Mouse (Mus musculus) NIH3T3 (cell line): ENCODE measurements around the gene 1700019D03Rik.
A peak's percentile ranks its signal among the peaks of the same experiment; 100 is the strongest.

Experiments used
- DNase-seq: peaks from one replicate; pipeline ENCODE4 v3.0.0-alpha.2; 2012; ENCODE audit warnings: low read depth

The 1700019D03Rik gene

DNA sequence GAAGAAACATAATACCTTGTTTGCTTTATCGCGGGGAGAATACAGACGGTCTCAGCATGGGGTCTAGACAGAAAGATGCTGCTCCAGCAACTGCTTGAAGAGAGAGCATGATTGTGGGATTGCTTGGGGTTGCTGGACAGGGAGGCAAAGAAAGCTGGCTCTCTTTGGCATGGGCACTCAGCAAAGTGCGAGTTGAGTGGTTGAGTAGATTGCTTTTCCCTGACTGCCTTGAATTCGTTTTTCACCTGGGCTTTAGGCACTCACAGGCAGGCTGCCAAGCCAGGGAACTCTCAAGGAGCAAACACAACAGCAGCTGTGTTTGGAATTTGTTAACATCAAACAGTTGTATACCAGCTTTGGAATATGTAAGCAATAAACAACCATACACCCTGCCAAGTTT lies at the start of gene 1700019D03Rik:
1700019D03Rik (minus strand) TSS at position 101 of the 400 bp plus-strand sequence.
- no peak for DNase-seq

DNA sequence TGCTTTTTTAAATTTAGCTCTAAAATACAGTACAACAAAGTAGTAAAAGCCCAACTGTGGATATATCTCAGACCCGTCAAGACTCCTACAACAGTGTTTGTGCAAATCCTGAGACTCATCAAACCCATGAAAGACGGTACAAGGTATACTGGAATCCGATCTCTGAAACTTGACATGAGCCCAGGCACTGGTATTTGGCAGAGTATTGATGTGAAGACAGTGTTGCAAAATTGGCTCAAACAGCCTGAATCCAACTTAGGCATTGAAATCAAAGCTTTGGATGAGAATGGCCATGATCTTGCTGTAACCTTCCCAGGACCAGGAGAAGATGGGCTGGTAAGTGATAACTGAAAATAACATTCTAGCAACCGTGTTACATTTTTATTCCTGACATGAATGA lies 43.9 kb upstream of the 1700019D03Rik start:
- no peak for DNase-seq

DNA sequence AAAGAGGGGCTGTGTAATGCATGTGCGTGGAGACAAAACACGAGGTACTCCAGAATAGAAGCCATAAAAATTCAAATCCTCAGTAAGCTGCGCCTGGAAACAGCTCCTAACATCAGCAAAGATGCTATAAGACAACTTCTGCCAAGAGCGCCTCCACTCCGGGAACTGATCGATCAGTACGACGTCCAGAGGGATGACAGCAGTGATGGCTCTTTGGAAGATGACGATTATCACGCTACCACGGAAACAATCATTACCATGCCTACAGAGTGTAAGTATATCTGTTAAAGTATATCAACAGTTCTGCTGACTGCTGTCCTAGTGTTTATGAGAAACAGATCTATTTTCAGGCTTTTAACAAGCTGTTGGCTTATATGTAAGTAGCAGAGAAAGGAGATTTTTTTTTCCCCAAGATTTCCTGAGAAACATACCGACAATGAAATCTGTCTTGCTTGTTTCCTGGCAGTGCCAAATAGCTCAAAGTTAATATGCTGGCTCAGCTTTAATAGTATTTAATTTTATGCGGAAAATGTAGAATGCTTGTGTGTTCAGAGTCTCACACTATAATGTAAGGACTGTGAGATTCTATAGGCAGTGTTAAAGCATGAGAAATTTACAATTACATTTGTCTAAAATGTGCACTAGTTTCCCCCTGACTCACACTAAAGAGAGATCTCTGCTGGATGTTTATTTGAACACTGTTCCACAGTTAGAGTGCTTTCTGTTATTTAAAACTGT lies 42.1 kb upstream of the 1700019D03Rik start:
- no peak for DNase-seq

DNA sequence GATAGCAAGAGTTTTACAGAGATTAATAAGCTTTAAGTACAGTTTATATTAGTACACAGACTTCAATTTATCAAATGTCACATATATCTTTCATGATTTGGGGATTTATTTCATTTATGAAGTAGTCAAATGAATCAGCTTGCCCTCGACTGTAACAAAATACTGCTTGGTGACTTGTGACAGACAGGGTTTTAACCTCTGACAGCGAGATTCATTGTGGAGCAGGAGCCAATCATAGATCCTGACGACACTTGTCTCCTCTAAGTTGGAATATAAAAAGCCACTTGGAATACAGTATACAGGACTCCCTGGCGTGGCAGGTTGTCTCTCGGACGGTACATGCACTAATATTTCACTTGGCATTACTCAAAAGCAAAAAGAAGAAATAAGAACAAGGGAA lies 41.4 kb upstream of the 1700019D03Rik start, which contains the start of gene Mstn:
Mstn (plus strand) TSS at position 301 of the 400 bp plus-strand sequence.
- no peak for DNase-seq

DNA sequence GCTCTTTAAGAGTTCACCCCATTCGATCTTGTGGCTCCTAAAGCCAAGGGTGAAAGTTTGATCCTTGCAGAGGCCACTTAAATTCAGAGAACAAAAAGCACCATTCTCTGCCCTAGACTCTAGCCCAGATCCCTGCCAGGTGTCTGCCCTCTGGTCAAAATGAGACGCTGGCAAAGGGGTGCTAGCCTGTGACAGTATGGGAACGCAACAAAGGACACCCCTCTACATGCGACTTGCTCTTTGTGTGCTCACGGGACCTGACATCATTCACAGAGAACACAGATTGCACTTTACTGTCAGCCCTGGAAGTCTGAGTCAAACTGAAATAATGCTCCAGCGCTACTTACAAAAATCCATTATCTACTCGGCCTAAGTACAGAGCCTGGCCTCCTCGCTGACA lies 40.5 kb upstream of the 1700019D03Rik start:
- DNase-seq, result no peak

DNA sequence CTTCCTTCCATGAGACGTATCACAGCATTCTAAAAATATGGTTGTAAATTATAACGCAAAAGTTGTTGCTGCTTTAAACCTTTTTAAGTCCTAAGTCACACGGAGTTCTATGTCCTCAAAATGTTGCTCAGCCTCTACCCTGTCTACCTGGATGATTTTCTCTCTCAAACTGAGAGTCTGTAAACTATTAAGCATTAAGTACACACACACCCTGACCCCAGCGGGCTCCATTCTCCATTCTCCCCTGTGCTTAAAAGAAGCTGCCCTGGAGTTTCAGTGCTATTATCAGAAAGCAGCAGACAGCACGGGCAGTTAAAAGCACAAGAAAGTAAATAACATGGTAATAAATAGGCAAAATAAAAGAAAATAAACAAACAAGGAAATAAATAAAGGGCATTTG lies 39.1 kb upstream of the 1700019D03Rik start:
- DNase-seq, result no peak

DNA sequence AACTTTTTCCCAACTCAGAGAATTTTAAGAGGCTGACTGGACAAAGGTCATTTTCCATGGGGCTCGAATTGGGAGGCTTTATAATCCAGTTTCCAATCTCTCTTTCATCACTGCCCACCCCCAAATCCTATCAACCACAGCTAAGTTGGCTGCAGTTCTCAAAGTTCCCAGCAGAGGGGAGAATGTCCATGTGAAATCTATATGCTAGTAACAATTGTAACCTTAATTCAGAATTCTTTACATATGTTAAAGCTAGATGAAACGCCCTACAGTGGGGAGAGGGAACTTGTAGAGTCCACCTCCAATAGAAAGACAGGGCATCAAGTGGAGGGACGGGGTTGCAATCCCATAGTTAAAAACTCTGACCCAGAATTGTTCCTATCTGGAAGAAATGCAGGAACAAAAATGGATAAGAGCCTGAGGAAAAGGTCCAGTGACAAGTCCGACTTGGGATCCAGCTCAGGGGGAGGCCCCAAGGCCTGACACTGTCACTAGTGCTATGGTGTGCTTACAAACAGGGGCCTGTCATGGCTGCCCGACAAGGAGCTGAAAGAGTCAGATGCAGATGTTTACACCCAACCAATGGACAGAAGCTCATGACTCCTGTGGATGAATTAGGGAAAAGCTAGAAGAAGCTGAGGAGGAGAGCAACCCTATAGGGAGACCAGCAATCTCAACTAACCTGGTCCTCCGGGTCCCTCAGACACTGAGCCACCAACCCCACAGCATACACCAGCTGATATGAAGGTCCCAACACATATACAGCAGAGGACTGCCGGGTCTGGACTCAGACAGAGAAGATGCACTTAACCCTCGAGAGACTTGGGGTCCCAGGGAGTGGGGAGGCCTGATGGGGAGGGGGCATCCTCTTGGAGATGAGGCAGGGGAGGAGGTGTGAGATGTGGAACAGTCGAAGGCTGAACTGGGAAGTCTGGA lies 33.4 kb upstream of the 1700019D03Rik start:
- DNase-seq, result peak; percentile 81

DNA sequence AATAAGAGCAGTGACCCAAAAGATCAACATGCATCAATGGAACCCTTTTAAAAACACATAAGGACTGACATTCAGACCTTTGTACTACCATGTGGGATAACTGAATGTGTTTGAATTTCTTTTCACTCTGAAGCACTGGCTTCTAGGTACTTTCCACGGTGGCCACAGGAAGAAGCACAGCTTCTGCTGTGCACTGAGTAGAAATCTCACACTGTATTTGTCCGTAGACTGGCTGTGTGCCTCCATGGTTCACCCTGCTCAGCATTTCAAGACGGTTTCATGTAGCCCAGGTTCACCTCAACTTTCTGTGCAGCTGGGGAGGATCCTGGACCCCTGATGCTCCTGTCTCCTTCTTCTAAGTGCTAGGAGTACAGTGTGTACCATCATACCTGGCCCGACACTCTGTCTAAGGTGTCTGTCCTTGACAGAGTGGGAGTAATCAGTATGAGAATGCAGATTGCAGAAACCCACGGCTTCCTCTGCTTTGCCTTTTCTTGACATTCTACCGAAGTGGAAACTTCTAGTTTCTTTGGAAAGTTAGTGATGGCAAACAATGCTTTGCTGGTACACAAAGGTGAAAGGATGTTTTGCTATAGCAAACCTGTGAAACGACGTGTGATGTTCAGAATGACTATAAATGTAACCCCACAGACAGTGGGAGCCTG lies 29.9 kb upstream of the 1700019D03Rik start:
- no peak for DNase-seq

DNA sequence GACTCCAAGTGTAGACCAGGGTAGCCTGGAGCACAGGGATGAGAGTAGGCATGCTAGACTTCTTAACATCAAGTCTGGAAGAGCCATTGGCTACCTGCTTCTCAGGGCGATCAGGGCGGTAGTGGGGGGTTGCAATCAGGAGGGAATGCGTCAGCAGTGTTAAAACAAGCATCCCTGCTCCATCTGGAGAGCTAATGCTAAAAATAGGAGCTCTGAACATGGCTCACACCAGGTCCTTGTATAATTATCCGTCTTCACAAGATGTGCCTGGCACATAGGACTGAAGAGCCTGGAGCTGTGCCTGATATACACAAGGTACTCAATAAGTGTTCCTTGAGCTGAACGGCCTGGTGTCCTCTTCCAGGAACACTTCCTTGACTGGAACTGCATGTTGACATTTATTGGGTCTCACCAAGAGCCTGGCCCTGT lies 17.5 kb upstream of the 1700019D03Rik start:
- no peak for DNase-seq

DNA sequence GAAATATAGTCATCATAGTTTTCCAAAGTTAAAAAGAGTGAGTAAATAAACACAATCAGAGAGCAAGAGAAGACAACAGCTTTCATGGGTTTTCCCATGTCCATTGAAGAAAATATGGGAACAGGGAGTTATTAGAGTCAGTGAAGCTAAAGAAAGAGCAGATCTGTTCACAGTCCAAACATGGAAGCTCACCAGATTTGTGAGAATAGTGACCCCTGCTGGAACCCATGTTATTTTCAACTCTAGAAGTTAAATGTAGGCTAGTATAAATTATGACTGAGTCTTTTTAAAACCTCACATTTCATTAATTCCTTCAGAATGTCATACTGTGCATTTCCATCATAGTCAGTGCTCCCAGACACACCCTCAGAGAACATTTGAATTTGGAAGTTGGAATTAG lies 12.6 kb upstream of the 1700019D03Rik start:
- peak; percentile 67 for DNase-seq

DNA sequence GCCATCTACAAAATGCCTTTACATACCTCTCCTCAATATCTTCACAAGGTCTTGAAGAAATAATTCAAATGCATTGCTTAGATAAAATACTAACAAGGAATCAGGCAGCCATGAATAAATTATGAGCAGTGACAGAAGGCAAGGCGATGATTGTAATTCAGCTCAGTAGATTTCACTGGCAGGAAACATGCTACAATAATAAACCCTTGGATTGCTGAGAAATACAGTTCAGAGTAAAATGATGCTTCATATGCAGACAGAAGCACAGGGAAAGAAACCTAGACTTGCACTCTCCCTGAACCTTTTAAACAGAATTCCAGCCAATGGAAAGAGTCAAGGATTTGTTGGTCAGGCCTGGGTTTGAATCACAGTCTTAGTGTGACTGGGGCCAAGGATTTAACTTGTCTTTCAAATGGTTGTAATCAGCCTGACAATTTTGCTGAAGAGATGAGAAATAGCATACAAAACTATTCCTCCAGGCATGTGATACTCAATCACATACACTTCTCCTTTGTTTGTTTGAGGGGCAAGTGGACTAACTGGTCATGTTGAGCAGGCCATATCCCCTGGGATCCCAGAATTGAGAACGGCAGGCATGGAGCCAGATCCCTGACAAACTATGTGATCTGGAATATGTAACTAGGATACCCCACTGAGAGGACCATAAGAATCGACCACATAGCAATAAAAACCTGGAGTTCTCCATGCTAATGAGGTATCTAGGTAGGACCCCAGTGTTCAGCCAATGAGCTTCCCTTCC lies 1.1 kb downstream of the 1700019D03Rik start:
- no peak for DNase-seq

DNA sequence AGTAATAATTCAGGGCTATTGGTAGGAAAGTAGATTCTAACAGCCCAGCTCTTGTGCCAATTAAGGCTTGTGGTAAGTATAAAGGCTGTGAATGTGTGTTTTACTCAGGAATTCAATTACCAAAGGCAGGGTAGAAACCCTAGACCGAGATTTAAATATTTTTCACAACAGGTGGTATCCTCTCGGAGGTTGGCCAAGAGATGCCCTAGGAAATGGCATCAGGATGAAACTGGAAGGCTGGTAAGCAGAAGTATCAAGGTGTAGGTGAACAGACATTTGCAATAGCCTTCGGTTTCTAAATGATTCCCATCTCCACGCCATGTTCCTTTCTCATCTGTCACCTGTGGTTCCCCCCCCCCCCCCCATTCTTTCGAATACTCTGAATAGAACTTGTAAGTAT lies 4.4 kb downstream of the 1700019D03Rik start:
- DNase-seq, result no peak

DNA sequence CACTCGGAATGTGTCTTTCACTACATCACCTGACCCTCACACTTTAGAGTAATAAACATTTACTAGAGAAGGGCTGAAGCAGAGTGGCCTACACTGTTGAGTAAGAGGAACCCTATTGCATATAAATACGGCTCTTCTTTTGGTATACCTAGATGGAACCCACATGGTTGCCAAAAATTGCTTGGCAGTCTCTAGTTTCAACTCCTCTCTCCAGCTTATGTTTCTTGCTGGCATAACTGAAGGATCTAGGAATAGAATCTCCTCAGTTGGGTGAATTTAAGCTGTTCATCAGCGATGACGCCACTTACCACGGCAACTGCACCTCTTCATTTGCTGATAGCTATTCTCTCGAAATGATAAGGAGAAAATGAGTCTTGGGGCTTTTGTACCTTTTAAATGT lies 5.3 kb downstream of the 1700019D03Rik start:
- DNase-seq, result no peak

DNA sequence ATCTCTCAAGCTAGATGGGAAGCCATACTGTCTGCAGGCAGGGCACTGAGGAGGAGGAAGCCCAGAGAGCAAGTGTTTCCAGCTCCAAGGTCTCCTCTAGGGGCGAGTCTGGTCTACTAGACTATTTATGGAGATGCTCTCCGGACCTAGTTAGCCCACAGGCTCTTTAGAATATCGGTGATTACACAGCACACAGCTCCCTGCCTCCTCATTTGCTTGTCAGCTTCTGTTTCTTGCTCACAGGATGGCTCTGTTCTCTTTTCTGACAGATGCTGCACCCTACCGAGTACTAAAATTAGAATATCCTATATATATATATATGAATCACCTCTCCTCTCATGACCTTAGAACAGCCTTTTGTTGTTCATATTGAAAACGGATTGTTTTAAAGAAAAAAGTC lies 33.3 kb downstream of the 1700019D03Rik start:
- no peak for DNase-seq

DNA sequence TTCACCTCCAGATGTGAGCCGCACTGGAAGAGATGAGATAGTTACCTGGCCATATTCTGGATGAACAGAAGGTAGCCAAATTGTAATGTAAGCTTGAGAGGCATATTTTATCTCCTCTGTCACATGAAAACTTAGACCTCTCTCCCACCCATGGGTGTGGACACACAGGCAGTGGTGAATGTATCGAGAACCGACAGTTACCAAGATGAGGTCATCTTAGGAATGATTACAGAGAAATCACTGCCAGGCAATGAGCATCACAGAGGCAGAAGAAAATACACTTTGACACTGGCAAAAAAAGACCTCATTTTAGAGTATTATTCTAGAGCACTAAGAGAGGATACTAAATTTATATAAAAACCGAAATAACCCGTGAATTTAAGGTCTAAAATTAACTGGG lies 46.8 kb downstream of the 1700019D03Rik start:
- DNase-seq, result no peak

DNA sequence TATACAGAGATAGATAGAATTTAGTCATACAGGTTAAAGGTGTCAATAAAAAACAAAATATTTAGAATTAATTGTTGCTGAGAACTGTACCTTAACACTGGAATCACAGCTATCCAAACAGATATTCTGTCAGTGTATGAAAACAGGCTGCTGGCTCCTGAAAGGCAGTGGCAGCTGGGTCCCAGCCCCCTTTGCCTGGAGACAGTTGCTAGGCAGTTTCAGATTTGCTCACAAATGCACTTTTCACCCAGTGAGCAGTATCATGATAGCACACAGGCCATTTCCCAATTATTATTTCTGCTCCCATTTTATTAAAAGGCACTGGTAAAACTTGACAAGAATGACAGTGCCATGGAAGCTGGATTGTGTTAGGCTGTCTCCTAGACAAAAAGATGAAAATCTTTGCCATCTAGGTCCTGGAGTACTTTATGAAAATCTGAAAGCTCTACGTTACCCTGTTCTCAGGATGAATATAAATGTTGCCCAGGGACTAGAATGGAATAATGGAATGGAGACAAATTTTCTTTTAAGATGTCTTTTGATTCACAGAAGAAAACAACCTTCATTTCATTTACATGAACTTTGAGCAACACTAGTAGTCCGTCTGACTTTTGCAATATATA lies 48.0 kb downstream of the 1700019D03Rik start:
- DNase-seq, result no peak

DNA sequence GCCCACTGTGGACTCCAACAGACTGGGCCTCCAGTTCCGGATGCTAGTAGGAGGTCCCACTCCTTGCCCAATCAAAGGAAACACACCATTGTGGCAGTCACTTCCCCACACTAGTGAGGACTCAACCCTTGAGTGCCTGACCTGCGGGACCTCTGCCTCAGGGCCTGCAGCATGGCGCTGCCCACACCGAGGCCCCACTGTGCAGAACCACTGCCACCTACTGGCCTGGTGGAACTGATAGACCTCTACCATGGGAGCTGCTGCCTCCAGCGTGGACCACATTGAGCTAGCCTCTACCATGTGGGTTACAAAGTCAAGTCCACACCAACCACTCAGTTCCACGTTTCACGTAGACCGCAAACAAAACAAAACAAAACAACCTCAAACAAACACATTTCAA lies 55.4 kb downstream of the 1700019D03Rik start:
- DNase-seq, result no peak

DNA sequence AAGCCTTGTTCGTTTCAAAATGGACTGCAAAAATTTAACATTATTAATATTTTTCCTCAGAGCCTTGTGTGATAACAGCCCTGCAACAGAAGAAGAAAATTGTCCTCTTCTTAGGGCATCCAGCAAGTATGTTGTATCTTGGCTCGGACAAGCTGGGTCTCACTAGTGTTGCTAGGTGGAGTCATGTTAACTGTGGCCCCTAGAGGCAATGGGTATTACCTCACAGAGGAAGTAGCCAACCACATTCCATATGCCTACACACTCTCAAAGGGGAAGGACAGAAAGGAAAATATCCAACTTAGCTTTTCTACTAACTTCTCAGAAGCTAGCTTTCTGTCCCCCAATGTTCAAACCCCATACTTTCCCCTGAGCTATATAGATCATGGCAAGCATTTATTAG lies 56.9 kb downstream of the 1700019D03Rik start:
- no peak for DNase-seq

DNA sequence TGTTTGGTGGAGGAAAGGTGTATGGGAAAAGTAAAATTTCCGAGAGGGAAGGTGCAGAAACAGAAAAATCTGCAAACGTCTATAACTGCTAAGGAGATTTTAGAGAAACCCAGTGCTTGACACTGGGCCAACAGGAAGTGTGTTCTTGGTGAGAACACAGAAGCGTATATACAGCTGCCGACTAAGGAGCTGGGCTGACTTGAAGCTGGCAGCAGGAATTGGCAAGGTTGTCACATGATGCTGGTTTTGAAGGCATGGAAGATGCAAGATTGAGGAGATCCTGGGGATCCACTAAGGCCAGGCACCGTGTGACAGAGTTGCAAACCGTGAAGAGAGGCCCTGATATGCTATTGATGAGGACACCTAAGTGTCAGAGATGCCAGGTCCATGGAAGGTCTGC lies 59.8 kb downstream of the 1700019D03Rik start:
- DNase-seq, result no peak

DNA sequence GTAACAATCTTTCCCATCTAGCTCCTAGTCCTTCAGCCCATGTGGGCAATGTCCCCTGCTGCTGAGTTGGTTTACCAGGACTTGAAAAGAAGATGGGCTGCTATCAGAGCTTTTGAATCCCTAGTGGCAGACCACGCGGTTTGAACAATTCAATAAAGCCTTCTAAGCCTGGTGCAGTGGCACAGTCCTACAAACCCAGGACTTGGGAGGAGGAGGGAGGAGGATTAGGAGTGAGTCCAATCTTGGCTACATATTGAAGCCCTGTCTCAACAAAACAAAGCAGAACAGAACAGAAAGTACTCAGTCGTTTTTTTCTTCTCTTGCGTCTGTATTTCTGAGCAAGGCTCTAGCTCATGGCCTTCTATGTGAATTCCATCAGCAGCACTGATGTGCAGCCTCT lies 63.2 kb downstream of the 1700019D03Rik start:
- no peak for DNase-seq

DNA sequence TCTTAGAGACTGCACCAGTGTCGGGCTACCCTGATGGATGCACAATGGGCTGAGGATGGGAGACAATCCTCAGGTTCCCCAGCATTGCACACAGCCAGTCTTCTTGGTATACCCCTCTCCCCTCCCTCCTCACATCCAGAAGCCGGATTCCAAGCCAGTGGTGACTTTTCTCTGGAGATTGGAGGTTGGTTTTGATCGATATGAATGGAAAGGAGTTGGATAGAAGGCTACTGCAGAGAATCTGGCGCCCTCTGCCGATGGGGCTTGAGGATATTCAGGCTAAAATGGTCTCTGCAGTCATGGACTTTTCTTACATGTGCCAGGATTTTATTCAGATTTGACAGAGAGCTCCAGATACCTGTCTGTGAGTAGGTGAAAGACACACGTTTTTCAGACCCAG lies 64.9 kb downstream of the 1700019D03Rik start:
- peak; percentile 82 for DNase-seq
